Mouse (Mus musculus) hindbrain, embryonic 15.5 days (tissue): ENCODE data around the gene E2f6. TPM values are rescaled to one million over a fixed set of nuclear protein-coding genes. Genes with fewer than 3 reads are reported as not detected.
A peak's percentile ranks its signal among the peaks of the same experiment; 100 is the strongest.

Experiments used
- ATAC-seq: fragments of 200-750 bp; cut with Nextera tagmentation; 2 replicates; pipeline ENCODE4 v1.8.0; 2017; ENCODE audit warnings: low read depth, moderate number of reproducible peaks, moderate TSS enrichment; ENCODE audit not compliant: low FRiP score
- H3K27ac ChIP-seq: fragments of 300-500 bp; sonication (generic); replicated peaks from 2 replicates; pipeline ENCODE4 v1.5.1; 2015; ENCODE audit warnings: mild to moderate bottlenecking, inconsistent platforms
- H3K27me3 ChIP-seq: fragments of 300-500 bp; sonication (generic); 2 replicates; pipeline ENCODE4 v1.6.1; 2015; ENCODE audit warnings: control low read depth, inconsistent platforms
- H3K36me3 ChIP-seq: fragments of 300-500 bp; sonication (generic); 2 replicates; pipeline ENCODE4 v1.6.1; 2015; ENCODE audit warnings: control low read depth, inconsistent platforms
- H3K4me1 ChIP-seq: fragments of 300-500 bp; sonication (generic); replicated peaks from 2 replicates; pipeline ENCODE4 v1.6.1; 2015; ENCODE audit warnings: control low read depth, inconsistent platforms
- H3K4me2 ChIP-seq: fragments of 300-500 bp; sonication (generic); 2 replicates; pipeline ENCODE4 v1.6.1; 2015; ENCODE audit warnings: moderate library complexity, mild to moderate bottlenecking, inconsistent platforms
- H3K4me3 ChIP-seq: fragments of 300-500 bp; sonication (generic); 2 replicates; pipeline ENCODE4 v1.5.1; 2015; ENCODE audit warnings: mild to moderate bottlenecking, inconsistent platforms
- H3K9ac ChIP-seq: fragments of 300-500 bp; sonication (generic); 2 replicates; pipeline ENCODE4 v1.6.1; 2015; ENCODE audit warnings: inconsistent platforms
- H3K9me3 ChIP-seq: fragments of 300-500 bp; sonication (generic); 2 replicates; pipeline ENCODE4 v1.6.1; 2016; ENCODE audit warnings: control low read depth, inconsistent platforms
- WGBS: fragments of 180-500 bp; shearing (Covaris S2); methylation state at CpG from one replicate; pipeline ENCODE4 v1.1.7; 2015; 5-methylcytosine and 5-hydroxymethylcytosine counted together
- polyA plus RNA-seq: library from polyadenylated mRNA; unstranded; fragments of >200 nt; fragmentation: Nextera tagmentation; extraction: Ambion mirVana; gene quantifications from 2 replicates; pipeline ENCODE4 v1.2.1, GENCODE M21; 2015

E2f6 gene
- polyA plus RNA-seq: 29.2 and 29.7 TPM in 2 replicates

DNA sequence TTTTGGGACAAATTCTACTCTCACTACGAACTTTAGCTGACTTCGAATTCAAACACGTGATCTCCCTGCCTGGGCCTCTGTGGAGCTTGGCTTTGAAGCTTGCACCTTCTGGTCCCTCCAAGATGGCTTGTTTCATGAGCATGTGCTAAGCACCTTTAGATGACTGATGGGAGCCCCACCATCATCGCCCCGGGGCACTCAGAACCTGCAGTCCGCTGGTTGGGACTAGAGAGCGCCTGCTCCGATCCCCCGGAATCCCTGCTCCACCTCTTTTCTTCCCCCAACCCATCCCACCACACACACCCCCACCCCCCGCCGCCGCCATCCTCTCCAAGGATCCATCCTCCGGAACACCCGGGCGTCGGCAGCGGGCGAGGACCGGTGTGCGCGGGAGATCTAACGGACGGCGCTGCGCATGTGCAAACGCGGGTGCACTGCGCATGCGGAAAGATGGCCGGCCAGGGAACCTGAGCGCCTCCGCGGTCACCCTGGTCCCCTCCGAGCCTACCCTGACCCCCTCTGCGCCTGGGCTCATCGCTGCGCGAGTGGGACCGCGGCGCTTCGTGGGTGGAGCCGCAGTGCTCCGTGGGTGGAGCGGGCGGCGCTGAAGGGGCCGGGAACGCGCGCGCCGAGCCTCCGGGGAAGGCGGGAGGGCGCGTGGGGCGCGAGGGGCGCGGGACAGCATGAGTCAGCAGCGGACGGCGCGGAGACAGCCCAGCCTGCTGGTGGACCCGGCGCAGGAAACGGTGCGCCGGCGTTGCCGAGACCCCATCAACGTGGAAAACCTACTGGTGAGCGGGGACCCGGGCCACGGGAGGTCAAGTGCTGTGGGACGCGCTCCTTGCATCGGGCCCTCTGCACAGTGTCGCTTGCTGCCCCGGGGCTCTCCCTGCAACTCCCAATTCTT, at the start of gene E2f6:
Gene E2f6, plus strand, starts transcription at position 439 of the 907 bp plus-strand sequence.
- H3K4me3 ChIP-seq: peak within 1 kb of the TSS; percentile 78
- peaks cover 17% of the 10 kb centered on the region for H3K27me3 ChIP-seq
- H3K27ac ChIP-seq: peak within 1 kb of the TSS; percentile 78
- peak within 1 kb of the TSS; percentile 73 for H3K9ac ChIP-seq
- H3K4me2 ChIP-seq: peak within 1 kb of the TSS; percentile 84
- 6% methylated on average over 72 of the region's 81 CpGs for WGBS
- peaks cover 19% of the 10 kb centered on the region for H3K4me1 ChIP-seq
- no peaks in the 10 kb centered on the region for H3K36me3 ChIP-seq
- no peaks in the 10 kb centered on the region for H3K9me3 ChIP-seq
- ATAC-seq: peak; percentile 90

DNA sequence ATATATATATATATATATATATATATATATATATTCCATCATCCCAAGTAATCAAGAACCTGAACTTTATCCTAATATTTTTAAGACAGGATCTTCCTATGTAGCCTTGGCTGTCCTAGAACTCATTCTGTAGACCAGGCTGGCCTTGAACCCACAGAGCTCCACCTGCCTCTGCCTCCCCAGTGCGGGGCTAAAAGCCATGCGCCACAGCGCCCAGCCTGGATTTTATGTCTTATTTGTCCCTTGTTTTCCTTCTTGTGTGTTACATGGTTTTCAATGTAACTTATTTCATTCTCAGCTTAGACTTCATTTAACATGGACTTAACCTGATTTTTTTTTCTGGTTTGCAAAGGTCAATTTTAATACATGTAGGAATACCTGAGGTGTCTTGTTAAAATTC, 49.3 kb upstream of the E2f6 start:
- 100% methylated on average over 3 of the region's 3 CpGs for WGBS
- Histone ChIP-seq H3K9me3 (no peaks in the 10 kb centered on the region), H3K4me2 (no peak overlapping the region), H3K27me3 (no peaks in the 10 kb centered on the region), H3K27ac (no peak overlapping the region), H3K4me1 (no peaks in the 10 kb centered on the region), H3K9ac (no peak overlapping the region), H3K36me3 (no peaks in the 10 kb centered on the region), H3K4me3 (no peak overlapping the region)
- no peak for ATAC-seq

DNA sequence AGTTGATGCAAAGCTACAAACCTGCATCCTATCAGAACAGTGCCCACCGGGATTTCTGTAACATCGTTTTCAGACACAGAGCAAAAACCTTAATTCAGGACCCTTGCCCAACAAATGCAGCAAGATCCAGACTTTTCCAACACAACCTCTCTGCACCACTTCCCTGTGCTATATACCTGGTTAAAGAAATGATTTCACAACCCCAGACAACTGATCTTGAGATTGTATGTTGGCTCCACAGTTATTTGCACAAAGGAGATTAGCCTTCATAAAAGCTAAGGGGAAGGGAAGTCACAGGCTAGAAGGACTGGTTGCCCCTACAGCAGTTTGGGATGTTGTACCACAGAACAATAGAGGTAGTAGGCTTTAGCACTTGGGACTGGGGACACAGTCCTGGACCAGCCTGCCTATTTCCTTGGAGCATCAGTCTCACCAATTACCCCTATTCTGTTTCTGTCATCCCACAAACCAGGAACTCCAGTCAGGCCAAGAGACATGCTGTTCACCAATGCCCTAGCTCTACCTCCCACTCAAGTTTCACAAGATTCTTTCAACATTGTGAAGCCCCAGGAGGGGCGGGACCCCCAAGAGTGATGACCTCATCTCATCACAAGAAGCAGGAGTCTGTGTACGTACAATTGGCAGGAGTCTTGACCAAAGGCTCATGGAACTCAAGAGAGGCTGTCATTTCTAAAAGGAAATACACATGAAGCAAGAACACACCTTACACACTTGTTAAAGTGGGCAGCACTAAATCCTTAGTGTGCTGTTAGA, 46.9 kb upstream of the E2f6 start:
- ATAC-seq: no peak
- Histone ChIP-seq H3K27ac (no peak overlapping the region), H3K27me3 (no peaks in the 10 kb centered on the region), H3K9me3 (no peaks in the 10 kb centered on the region), H3K9ac (no peak overlapping the region), H3K36me3 (no peaks in the 10 kb centered on the region), H3K4me2 (no peak overlapping the region), H3K4me1 (peaks cover 3% of the 10 kb centered on the region; the same call in 1 of the 2 replicates), H3K4me3 (no peak overlapping the region)
- 84% methylated on average over 4 of the region's 4 CpGs for WGBS

DNA sequence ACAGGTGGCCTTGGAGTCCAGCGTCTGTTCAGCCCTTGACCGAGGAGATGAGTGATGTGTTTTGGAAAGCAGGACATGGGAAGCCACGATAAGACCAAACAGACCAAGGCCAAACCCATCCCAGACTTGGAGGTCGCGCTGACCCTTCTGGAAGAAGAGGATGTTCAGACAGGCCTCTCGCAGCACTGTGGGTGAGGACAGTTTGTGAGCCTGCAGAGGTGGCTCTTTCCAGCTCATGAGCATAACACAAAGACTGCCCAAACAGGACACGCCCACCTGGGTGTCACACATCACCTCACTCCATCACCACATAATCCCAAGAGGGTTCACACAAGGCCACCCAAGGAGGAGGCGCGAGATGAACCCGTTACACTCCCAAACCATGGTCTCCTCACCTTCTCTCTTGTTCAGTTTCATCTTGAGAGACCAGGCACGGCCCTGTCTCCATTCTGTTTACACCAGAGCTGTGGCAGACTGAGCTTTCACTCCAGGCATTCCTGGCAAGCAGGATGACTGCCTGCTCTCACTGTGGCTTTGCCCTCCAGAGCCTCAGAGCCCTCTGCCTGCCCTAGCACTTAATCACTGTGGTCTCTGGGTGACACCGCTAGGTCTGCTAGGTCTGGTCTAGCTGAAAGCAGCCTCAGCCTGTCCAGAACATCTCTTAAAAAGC, 45.9 kb upstream of the E2f6 start:
- 78% methylated on average over 12 of the region's 12 CpGs for WGBS
- H3K27me3 ChIP-seq: no peaks in the 10 kb centered on the region
- no peaks in the 10 kb centered on the region for H3K9me3 ChIP-seq
- ATAC-seq: no peak
- H3K9ac ChIP-seq: no peak overlapping the region
- H3K4me3 ChIP-seq: no peak overlapping the region
- H3K4me2 ChIP-seq: no peak overlapping the region
- peaks cover 4% of the 10 kb centered on the region; the same call in 1 of the 2 replicates for H3K4me1 ChIP-seq
- H3K36me3 ChIP-seq: no peaks in the 10 kb centered on the region
- H3K27ac ChIP-seq: no peak overlapping the region

DNA sequence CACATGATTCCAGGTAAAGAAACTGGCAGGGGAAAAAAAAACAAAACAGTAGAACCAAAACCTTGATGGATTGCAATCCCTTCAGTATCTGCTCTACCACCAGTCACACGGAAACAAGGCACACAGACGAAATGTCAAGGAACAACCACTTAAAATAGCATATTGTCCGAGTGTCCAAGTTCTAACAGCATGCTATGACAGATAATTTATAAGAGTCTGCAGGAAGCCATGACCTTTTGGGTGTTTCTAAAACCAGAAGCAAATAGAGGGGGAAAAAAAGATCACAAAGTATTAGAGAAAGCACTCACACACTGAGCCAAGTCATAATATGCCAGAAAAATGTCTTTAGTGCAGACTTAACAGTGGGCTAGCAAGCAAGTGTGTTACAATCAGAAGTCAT, 42.5 kb upstream of the E2f6 start:
- no peak overlapping the region for H3K4me2 ChIP-seq
- WGBS: 63% methylated on average over 3 of the region's 3 CpGs
- no peaks in the 10 kb centered on the region for H3K9me3 ChIP-seq

DNA sequence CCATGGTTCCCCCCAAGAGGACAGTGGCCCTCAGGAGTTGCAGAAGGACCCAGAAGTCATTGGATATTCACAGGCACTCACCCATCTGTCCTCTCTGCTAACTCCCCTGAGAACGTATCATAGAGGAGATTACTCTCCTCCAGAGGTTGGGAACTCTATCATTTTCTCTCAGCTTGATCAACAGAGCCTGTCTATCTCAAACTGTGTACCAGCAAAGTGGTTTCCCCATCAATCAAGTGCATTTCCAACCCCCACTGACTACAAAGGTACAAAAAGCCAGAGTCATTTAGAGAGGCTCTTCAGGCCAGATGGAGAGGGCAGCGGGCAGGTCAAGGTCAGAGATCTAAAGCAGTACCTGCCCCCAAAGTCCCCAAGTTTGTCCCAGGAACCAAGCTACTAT, 42.1 kb upstream of the E2f6 start:
- H3K9ac ChIP-seq: no peak overlapping the region
- H3K9me3 ChIP-seq: no peaks in the 10 kb centered on the region
- H3K36me3 ChIP-seq: no peaks in the 10 kb centered on the region
- 67% methylated on average over 2 of the region's 2 CpGs for WGBS
- no peak overlapping the region for H3K27ac ChIP-seq
- H3K4me3 ChIP-seq: no peak overlapping the region
- no peak overlapping the region for H3K4me2 ChIP-seq
- ATAC-seq: no peak
- H3K4me1 ChIP-seq: peaks cover 4% of the 10 kb centered on the region; the same call in 1 of the 2 replicates
- no peaks in the 10 kb centered on the region for H3K27me3 ChIP-seq

More for the DNA sequence above, 42.5 kb upstream of the E2f6 start:
- ATAC-seq: no peak
- Histone ChIP-seq H3K9ac (no peak overlapping the region), H3K4me3 (no peak overlapping the region), H3K4me1 (peaks cover 4% of the 10 kb centered on the region; the same call in 1 of the 2 replicates), H3K27me3 (no peaks in the 10 kb centered on the region), H3K27ac (no peak overlapping the region), H3K36me3 (no peaks in the 10 kb centered on the region)

DNA sequence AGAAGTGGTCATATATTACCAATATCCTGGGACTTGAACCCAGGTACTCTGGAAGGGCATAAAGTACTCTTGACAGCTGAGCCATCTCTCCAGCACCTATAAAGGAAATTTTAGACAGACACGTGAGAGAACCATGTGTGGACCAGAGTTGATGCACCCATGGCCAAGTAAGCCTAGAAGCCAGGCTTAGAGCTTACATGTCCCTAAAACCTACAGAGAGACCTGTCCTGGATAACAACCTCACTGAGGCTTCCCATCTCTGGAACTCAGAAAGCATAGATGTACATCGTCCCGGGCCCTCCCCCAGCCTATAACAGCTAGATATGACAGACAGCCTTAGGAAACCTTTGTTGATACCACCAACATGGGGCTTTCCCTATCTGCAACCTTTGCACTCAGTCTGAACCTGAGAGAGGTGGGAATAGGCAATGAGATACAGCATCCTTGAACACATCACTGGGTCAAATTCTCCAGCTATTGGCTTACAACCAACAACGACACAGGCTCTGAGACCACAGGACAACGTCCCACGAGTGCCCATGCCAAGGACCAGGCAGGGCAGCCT, 41.1 kb upstream of the E2f6 start:
- H3K4me1 ChIP-seq: peaks cover 4% of the 10 kb centered on the region; the same call in 1 of the 2 replicates
- H3K9me3 ChIP-seq: no peaks in the 10 kb centered on the region
- no peak overlapping the region for H3K9ac ChIP-seq
- no peak overlapping the region for H3K4me2 ChIP-seq
- no peak overlapping the region for H3K4me3 ChIP-seq
- H3K27me3 ChIP-seq: no peaks in the 10 kb centered on the region
- 92% methylated on average over 6 of the region's 6 CpGs for WGBS
- H3K27ac ChIP-seq: no peak overlapping the region
- H3K36me3 ChIP-seq: no peaks in the 10 kb centered on the region
- ATAC-seq: no peak

DNA sequence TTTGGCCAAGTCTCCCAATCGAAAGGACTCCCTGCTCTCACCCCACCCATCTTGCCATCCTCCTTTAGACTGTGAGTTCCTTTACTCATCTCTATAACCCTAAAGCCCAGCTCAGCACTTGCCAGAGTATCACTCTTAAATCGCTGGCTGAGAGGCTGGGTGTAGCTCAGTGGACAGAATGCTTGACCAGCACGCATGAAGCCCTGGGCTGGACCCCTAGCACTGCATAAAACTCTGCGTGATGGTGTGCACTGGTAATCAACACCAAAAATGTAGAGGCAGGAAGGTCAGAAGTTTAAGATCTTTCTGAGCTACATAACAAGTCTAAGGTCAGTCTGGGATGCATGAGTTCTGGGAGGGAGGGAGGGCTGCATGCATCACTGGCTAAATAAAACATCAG, 36.2 kb upstream of the E2f6 start:
- WGBS: 99% methylated on average over 4 of the region's 4 CpGs
- H3K4me1 ChIP-seq: no peaks in the 10 kb centered on the region
- H3K27me3 ChIP-seq: no peaks in the 10 kb centered on the region
- no peak overlapping the region for H3K9ac ChIP-seq
- H3K36me3 ChIP-seq: no peaks in the 10 kb centered on the region
- no peak overlapping the region for H3K4me3 ChIP-seq
- H3K27ac ChIP-seq: no peak overlapping the region
- ATAC-seq: no peak
- no peaks in the 10 kb centered on the region for H3K9me3 ChIP-seq
- no peak overlapping the region for H3K4me2 ChIP-seq

DNA sequence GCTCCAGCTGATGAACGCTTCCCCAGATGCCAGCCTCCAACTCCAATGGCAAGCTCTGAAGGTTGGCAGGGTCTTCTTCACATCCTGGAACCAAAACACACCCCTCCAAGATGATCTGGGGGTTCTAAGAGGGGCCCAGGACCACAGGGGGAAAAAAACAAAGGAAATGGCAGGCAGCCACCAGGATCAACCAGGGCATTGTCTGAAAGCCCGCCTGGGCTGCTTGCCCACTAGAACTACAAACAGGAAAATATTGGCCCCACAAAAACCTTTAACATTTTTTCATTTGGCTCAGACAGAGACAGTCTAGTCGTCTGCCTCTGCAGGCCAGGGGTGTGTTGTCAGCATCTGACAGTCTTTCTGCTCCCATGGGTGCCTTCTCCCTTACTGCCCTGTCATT, 35.4 kb upstream of the E2f6 start:
- no peak overlapping the region for H3K4me3 ChIP-seq
- 70% methylated on average over 3 of the region's 3 CpGs for WGBS
- no peak for ATAC-seq
- no peaks in the 10 kb centered on the region for H3K4me1 ChIP-seq
- H3K27me3 ChIP-seq: no peaks in the 10 kb centered on the region
- no peak overlapping the region for H3K4me2 ChIP-seq
- no peaks in the 10 kb centered on the region for H3K9me3 ChIP-seq
- no peak overlapping the region for H3K9ac ChIP-seq
- H3K36me3 ChIP-seq: no peaks in the 10 kb centered on the region
- no peak overlapping the region for H3K27ac ChIP-seq

DNA sequence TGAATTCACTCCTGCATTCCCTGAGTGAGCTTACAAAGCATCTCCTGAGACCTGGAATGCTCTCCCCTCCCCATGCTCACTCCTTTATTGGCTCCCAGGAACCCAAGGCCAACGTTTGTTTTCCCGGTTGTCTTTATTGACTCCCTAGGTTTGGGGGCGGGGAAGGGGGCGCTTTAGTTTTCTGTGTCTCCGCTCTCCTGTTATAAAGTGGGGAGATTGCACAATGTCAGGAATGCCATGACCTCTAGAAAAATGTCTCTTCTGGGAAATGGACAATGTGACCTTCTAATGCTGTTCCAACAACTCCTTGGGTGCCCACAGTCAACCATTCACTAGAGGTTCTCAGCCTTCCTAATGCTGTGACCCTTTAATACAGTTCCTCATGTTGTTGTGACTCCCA, 32.2 kb upstream of the E2f6 start:
- H3K4me3 ChIP-seq: no peak overlapping the region
- no peak for ATAC-seq
- no peaks in the 10 kb centered on the region for H3K9me3 ChIP-seq
- H3K27me3 ChIP-seq: no peaks in the 10 kb centered on the region
- no peaks in the 10 kb centered on the region for H3K36me3 ChIP-seq
- WGBS: 72% methylated on average over 5 of the region's 5 CpGs
- H3K27ac ChIP-seq: no peak overlapping the region
- no peaks in the 10 kb centered on the region for H3K4me1 ChIP-seq
- no peak overlapping the region for H3K9ac ChIP-seq
- H3K4me2 ChIP-seq: no peak overlapping the region

DNA sequence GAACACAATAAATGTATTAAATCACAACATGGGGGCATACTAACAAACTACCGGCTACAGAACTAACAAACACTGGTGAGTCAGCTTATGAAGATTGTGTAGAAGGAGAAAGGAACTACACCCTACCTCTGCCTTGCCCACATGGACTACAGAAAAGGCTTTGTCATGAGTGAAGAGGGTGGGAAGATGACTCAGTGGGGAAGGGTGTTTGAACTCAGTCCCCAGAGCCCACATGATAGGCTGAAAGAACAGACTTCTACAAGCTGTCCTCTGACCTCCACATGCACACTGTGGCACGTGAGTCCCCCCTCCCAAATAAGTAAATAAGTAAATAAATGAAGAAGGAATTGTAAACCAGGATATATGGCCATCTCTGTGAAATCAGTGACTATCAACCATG, 31.6 kb upstream of the E2f6 start:
- Histone ChIP-seq H3K9me3 (no peaks in the 10 kb centered on the region), H3K27me3 (no peaks in the 10 kb centered on the region), H3K27ac (no peak overlapping the region), H3K36me3 (no peaks in the 10 kb centered on the region), H3K4me2 (no peak overlapping the region), H3K4me3 (no peak overlapping the region), H3K4me1 (no peaks in the 10 kb centered on the region), H3K9ac (no peak overlapping the region)
- no peak for ATAC-seq
- 59% methylated on average over 2 of the region's 2 CpGs for WGBS
